Mouse (Mus musculus): Measurements from ENCODE around the gene 4922502D21Rik. TPM values are rescaled to one million over a fixed set of nuclear protein-coding genes. Genes with fewer than 3 reads are reported as not detected.

The 4922502D21Rik gene
- polyA plus RNA-seq, 1 experiment from 2014 or later, result 0.12 TPM

DNA sequence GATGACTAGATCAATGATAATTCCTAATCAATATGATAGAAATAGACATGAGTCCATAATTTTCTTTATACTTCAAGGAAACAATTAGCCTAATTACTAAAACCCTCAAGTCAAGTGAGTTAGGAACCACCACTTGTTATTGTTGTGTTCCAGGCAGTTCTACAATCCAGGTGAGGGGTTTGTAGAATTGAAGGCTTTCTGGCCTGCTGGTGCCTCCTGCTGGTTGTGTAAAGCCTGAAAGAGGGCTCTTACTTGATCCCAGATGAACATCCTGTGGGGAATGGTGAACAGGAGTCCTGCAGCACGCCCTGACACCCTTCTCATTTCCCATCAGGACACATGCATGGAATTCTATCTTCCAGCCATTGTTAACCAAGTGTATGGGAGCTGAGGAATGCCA lies 13.2 kb downstream of the 4922502D21Rik start:
- no peaks in the 10 kb centered on the region for H3K27me3 ChIP-seq (ENCODE audit: control insufficient read depth, insufficient read depth, low read length)
- WGBS, result 55% methylated on average over 1 of the region's 1 CpGs

DNA sequence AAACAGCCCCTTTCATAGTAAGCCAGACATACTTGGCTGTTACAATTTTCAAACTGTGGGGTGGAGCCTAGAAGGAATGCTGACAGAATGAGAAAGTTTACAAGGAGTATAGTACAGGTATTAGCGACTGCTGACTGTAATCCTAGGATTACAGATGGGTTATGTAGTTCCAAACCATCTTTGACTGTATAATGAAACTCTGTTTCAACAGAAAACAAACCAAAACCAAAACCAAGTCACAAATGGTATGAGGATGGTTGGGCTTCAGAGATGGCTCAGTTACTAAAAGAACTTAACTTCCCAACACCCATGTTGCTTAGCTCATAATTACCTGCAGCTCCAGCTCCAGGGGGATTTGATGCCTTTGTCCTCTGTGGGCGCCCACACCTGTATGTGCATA lies 15.1 kb downstream of the 4922502D21Rik start:
- no peak overlapping the region for H3K9ac ChIP-seq
- H3K27ac ChIP-seq, result no peak overlapping the region
- no peak for ATAC-seq (ENCODE audit: low FRiP score)
- no peaks in the 10 kb centered on the region for H3K27me3 ChIP-seq (ENCODE audit: control insufficient read depth, insufficient read depth, low read length)
- no peaks in the 10 kb centered on the region for H3K9me3 ChIP-seq (ENCODE audit: control insufficient read depth, low read length)
- 70% methylated on average over 2 of the region's 2 CpGs for WGBS
- no peak overlapping the region for H3K4me2 ChIP-seq (replicated peaks)
- no peak for DNase-seq (ENCODE audit: low spot score)
- H3K4me1 ChIP-seq (replicated peaks; ENCODE audit: control insufficient read depth, insufficient read depth, low read length), result no peaks in the 10 kb centered on the region
- H3K36me3 ChIP-seq (replicated peaks; ENCODE audit: control insufficient read depth, insufficient read depth), result no peaks in the 10 kb centered on the region
- H3K4me3 ChIP-seq (replicated peaks; ENCODE audit: low read length), result no peak overlapping the region

More for the DNA sequence above, 13.2 kb downstream of the 4922502D21Rik start:
- ATAC-seq (ENCODE audit: low FRiP score) (no peak), DNase-seq (ENCODE audit: low spot score) (no peak)
- H3K4me2 ChIP-seq (replicated peaks), result no peak overlapping the region
- no peak overlapping the region for H3K27ac ChIP-seq
- no peaks in the 10 kb centered on the region for H3K36me3 ChIP-seq (replicated peaks; ENCODE audit: control insufficient read depth, insufficient read depth)
- no peaks in the 10 kb centered on the region for H3K4me1 ChIP-seq (replicated peaks; ENCODE audit: control insufficient read depth, insufficient read depth, low read length)
- no peak overlapping the region for H3K9ac ChIP-seq
- H3K9me3 ChIP-seq (ENCODE audit: control insufficient read depth, low read length), result no peaks in the 10 kb centered on the region
- no peak overlapping the region for H3K4me3 ChIP-seq (replicated peaks; ENCODE audit: low read length)

DNA sequence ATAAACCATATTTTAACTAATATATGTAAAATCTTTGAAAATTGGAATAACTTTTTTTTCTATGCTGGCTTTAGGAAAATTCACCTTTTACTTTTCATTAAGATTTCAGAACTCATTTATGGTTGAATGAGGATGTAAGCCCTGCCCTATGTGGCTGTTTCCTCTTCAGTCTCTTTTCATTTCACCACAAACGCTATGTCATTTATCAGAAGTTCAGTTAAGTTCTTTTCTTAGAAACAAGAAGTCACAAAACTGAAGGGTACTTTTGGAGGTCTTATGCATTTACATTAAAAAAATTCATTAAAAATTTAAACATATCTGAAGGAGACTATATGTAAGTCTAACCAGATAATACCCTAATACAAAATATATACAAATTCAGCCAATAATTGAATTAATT lies 15.9 kb downstream of the 4922502D21Rik start:
- Histone ChIP-seq H3K9ac (no peak overlapping the region), H3K4me2 (replicated peaks) (no peak overlapping the region), H3K27ac (no peak overlapping the region), H3K4me1 (replicated peaks; ENCODE audit: control insufficient read depth, insufficient read depth, low read length) (no peaks in the 10 kb centered on the region), H3K27me3 (ENCODE audit: control insufficient read depth, insufficient read depth, low read length) (no peaks in the 10 kb centered on the region), H3K36me3 (replicated peaks; ENCODE audit: control insufficient read depth, insufficient read depth) (no peaks in the 10 kb centered on the region), H3K4me3 (replicated peaks; ENCODE audit: low read length) (no peak overlapping the region), H3K9me3 (ENCODE audit: control insufficient read depth, low read length) (no peaks in the 10 kb centered on the region)
- 90% methylated on average over 1 of the region's 1 CpGs for WGBS
- DNase-seq (ENCODE audit: low spot score) (no peak), ATAC-seq (ENCODE audit: low FRiP score) (no peak)

DNA sequence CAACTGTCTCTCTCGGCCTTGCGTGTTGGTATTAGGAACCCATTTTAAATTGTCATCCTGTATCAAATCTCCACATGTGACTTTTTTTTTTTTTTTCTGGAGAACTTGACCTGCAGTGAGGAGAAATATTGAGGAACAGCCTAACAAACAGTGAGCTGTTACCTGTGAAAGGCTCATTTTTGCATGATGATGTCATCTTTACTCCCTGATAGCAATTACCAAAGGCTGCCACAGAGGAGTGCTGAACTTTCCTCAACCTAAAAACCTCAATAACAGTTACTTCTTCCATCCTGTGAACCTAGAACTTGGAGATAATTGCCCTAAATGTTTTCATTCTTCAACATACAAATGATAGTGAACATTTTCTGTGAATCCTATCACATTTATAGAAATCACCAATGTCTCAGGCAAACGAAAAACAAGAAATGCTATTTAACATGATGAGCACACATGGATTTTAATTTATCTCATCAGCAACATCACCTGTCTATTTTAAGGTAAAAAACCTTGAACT lies 16.9 kb downstream of the 4922502D21Rik start:
- Histone ChIP-seq H3K36me3 (replicated peaks; ENCODE audit: control insufficient read depth, insufficient read depth) (no peaks in the 10 kb centered on the region), H3K4me2 (replicated peaks) (no peak overlapping the region), H3K9me3 (ENCODE audit: control insufficient read depth, low read length) (no peaks in the 10 kb centered on the region), H3K4me1 (replicated peaks; ENCODE audit: control insufficient read depth, insufficient read depth, low read length) (no peaks in the 10 kb centered on the region), H3K9ac (no peak overlapping the region), H3K27me3 (ENCODE audit: control insufficient read depth, insufficient read depth, low read length) (no peaks in the 10 kb centered on the region), H3K27ac (no peak overlapping the region), H3K4me3 (replicated peaks; ENCODE audit: low read length) (no peak overlapping the region)
- no peak for DNase-seq (ENCODE audit: low spot score)
- no peak for ATAC-seq (ENCODE audit: low FRiP score)
- 87% methylated on average over 3 of the region's 3 CpGs for WGBS

DNA sequence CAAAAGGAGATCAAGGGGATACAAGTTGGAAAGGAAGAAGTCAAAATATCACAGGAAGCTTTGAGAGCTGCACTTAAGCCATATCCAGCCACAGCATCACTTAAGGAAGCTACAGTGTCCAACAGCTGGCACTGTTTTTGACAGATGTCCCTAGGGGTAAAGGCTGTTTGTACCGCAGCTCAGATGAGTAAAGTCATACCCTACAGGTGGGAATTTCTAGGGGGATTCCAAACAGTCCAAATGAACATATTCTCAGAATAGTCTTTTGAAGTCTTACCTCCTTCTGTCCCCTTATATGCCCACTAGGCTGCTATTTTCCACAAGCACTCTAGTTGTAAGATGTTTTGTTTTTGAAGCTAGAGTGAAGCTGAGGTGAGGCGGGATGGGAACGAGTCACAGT lies 19.1 kb downstream of the 4922502D21Rik start:
- no peak for DNase-seq (ENCODE audit: low spot score)
- WGBS, result 84% methylated on average over 3 of the region's 3 CpGs
- Histone ChIP-seq H3K4me1 (replicated peaks; ENCODE audit: control insufficient read depth, insufficient read depth, low read length) (no peaks in the 10 kb centered on the region), H3K9me3 (ENCODE audit: control insufficient read depth, low read length) (no peaks in the 10 kb centered on the region), H3K27me3 (ENCODE audit: control insufficient read depth, insufficient read depth, low read length) (no peaks in the 10 kb centered on the region), H3K9ac (no peak overlapping the region), H3K27ac (no peak overlapping the region), H3K36me3 (replicated peaks; ENCODE audit: control insufficient read depth, insufficient read depth) (no peaks in the 10 kb centered on the region), H3K4me3 (replicated peaks; ENCODE audit: low read length) (no peak overlapping the region), H3K4me2 (replicated peaks) (no peak overlapping the region)
- no peak for ATAC-seq (ENCODE audit: low FRiP score)

DNA sequence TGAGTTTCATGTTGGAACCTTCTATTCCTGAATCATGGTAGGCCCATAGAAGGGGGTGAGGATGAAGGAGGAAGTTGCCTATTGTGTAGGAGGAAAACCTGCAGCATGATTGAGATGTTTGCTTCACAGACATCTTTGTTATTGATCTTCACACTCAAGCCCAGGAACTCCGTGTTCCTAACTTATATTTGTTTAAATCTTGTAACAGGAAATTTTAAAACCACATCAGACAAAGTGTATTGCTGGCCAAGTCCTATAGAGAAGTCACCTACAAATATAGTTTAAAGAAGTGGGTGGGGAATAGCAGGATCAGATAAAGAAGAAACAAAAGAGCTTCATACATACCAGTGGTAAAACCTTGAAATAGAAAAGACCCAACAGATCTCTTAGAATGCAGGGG lies 27.4 kb downstream of the 4922502D21Rik start:
- Histone ChIP-seq H3K27ac (no peak overlapping the region), H3K4me3 (replicated peaks; ENCODE audit: low read length) (no peak overlapping the region), H3K27me3 (ENCODE audit: control insufficient read depth, insufficient read depth, low read length) (no peaks in the 10 kb centered on the region), H3K36me3 (replicated peaks; ENCODE audit: control insufficient read depth, insufficient read depth) (no peaks in the 10 kb centered on the region), H3K4me1 (replicated peaks; ENCODE audit: control insufficient read depth, insufficient read depth, low read length) (no peaks in the 10 kb centered on the region), H3K4me2 (replicated peaks) (no peak overlapping the region), H3K9me3 (ENCODE audit: control insufficient read depth, low read length) (no peaks in the 10 kb centered on the region), H3K9ac (no peak overlapping the region)
- no peak for DNase-seq (ENCODE audit: low spot score)
- 72% methylated on average over 1 of the region's 1 CpGs for WGBS
- no peak for ATAC-seq (ENCODE audit: low FRiP score)

DNA sequence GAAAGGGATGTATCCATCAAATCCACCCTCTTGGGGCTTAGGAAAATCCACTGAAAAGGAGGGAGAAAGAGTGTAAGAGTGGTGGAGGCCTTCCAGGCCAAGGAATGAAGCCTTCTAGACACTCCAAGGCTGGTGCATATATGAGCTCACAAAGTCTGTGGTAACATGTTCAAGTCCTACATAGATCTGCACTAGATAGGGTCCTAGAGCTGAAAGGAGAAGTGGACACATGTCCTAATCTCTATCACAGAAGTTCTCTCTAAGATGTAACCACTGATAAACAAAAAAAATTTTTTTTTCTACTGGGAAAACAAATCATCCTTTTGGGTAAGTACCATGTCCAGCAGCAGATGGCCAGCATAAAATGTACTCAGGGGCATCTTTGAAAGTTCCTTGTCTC lies 42.9 kb downstream of the 4922502D21Rik start:
- Histone ChIP-seq H3K4me1 (replicated peaks; ENCODE audit: control insufficient read depth, insufficient read depth, low read length) (no peaks in the 10 kb centered on the region), H3K27ac (no peak overlapping the region), H3K4me2 (replicated peaks) (no peak overlapping the region), H3K36me3 (replicated peaks; ENCODE audit: control insufficient read depth, insufficient read depth) (no peaks in the 10 kb centered on the region), H3K27me3 (ENCODE audit: control insufficient read depth, insufficient read depth, low read length) (no peaks in the 10 kb centered on the region), H3K9me3 (ENCODE audit: control insufficient read depth, low read length) (no peaks in the 10 kb centered on the region), H3K4me3 (replicated peaks; ENCODE audit: low read length) (no peak overlapping the region), H3K9ac (no peak overlapping the region)
- ATAC-seq (ENCODE audit: low FRiP score), result no peak
- DNase-seq (ENCODE audit: low spot score), result no peak

DNA sequence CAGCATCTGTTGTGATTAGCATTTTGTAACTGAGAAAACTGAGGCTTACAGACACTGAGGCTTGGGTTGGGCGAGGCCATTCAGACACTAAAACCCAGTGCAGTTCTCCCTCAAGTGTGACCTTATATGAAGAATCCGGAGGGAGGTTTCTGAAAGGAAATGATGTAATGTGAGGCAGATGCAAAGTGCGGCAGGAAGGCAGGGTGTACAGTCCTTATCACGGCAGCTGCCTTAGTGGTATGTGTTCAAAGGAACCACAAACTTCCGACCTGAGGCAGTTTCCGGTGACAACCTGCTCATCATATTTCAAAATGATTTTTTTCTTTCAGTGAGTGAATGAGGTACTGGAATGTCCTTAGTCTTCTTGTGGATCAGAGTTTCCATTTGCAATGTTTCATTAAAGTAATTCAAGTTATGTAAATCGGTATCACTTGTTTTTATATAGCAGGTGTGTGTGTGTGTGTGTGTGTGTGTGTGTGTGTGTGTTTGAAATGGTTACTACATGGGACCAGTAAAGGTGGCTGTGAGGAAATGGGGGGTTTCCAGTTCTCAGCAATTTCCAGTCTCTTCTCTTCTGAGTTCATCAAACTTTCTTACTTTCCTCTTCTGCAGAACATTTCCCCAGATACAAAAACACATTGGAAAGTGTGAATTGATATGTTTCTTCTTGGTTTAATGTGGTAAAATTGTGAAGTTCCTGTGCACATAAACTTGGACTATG lies 47.1 kb downstream of the 4922502D21Rik start:
- WGBS, result 84% methylated on average over 7 of the region's 7 CpGs

DNA sequence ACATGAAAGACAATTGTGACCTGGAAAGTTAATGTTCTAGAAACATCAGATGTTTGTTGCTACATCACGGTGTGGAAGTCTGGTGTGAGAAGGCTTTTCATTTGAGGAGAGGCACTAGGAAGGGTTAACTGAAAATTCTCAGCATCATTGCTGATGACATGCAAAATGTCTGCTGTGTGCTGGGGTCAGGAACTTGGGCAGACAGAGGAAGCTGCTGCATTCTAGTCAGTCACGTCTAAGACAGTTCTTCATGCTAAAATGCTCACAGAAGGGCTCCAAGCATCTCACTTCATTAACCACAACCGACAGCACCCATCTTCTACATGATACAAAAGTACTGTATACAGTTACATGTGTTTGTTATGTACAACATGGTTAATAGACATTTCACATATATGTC lies 48.3 kb downstream of the 4922502D21Rik start:
- DNase-seq (ENCODE audit: low spot score), result no peak

More for the DNA sequence above, 47.1 kb downstream of the 4922502D21Rik start:
- no peaks in the 10 kb centered on the region for H3K27me3 ChIP-seq (ENCODE audit: control insufficient read depth, insufficient read depth, low read length)
- no peak overlapping the region for H3K9ac ChIP-seq
- H3K4me1 ChIP-seq (replicated peaks; ENCODE audit: control insufficient read depth, insufficient read depth, low read length), result no peaks in the 10 kb centered on the region
- DNase-seq (ENCODE audit: low spot score) (no peak), ATAC-seq (ENCODE audit: low FRiP score) (no peak)
- no peaks in the 10 kb centered on the region for H3K36me3 ChIP-seq (replicated peaks; ENCODE audit: control insufficient read depth, insufficient read depth)
- no peak overlapping the region for H3K27ac ChIP-seq
- H3K4me3 ChIP-seq (replicated peaks; ENCODE audit: low read length), result no peak overlapping the region
- H3K4me2 ChIP-seq (replicated peaks), result no peak overlapping the region
- H3K9me3 ChIP-seq (ENCODE audit: control insufficient read depth, low read length), result no peaks in the 10 kb centered on the region

DNA sequence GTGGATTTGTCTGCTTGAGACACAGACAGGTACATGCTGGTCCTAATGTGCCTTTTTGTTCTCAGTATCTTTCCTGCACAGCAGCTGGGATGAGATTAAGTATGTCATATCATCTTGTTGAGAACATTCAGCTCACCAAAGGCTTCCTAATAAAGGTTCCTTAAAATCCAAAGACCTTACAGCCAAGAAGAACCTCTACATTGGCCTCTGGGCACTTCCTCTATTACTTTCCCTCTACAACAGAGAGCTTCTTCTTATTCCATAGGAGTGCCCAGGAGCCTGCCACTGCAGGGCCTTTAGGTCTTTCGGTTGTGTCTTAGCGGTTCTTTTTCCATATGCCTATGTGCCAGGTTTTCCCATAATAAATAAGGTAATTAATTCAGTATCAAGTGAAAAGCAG lies 55.1 kb downstream of the 4922502D21Rik start:
- WGBS, result 89% methylated on average over 2 of the region's 2 CpGs

More for the DNA sequence above, 48.3 kb downstream of the 4922502D21Rik start:
- Histone ChIP-seq H3K9ac (no peak overlapping the region), H3K4me3 (replicated peaks; ENCODE audit: low read length) (no peak overlapping the region), H3K9me3 (ENCODE audit: control insufficient read depth, low read length) (no peaks in the 10 kb centered on the region), H3K36me3 (replicated peaks; ENCODE audit: control insufficient read depth, insufficient read depth) (no peaks in the 10 kb centered on the region), H3K27ac (no peak overlapping the region), H3K27me3 (ENCODE audit: control insufficient read depth, insufficient read depth, low read length) (no peaks in the 10 kb centered on the region), H3K4me1 (replicated peaks; ENCODE audit: control insufficient read depth, insufficient read depth, low read length) (no peaks in the 10 kb centered on the region), H3K4me2 (replicated peaks) (no peak overlapping the region)
- ATAC-seq (ENCODE audit: low FRiP score), result no peak
- 73% methylated on average over 3 of the region's 3 CpGs for WGBS

More for the DNA sequence above, 55.1 kb downstream of the 4922502D21Rik start:
- H3K4me2 ChIP-seq (replicated peaks), result no peak overlapping the region
- H3K36me3 ChIP-seq (replicated peaks; ENCODE audit: control insufficient read depth, insufficient read depth), result no peaks in the 10 kb centered on the region
- no peak overlapping the region for H3K27ac ChIP-seq
- no peaks in the 10 kb centered on the region for H3K27me3 ChIP-seq (ENCODE audit: control insufficient read depth, insufficient read depth, low read length)
- H3K9me3 ChIP-seq (ENCODE audit: control insufficient read depth, low read length), result no peaks in the 10 kb centered on the region
- DNase-seq (ENCODE audit: low spot score) (no peak), ATAC-seq (ENCODE audit: low FRiP score) (no peak)
- no peak overlapping the region for H3K9ac ChIP-seq
- H3K4me1 ChIP-seq (replicated peaks; ENCODE audit: control insufficient read depth, insufficient read depth, low read length), result no peaks in the 10 kb centered on the region
- H3K4me3 ChIP-seq (replicated peaks; ENCODE audit: low read length), result no peak overlapping the region
